Mouse (Mus musculus) naive thymus-derived CD4-positive, alpha-beta T cell, adult 5 months (primary cell): ENCODE data around the gene Tle2. TPM values are rescaled to one million over a fixed set of nuclear protein-coding genes. Genes with fewer than 3 reads are reported as not detected.

ENCODE experiments used
- polyA plus RNA-seq: library from polyadenylated mRNA; unstranded; fragments of 100-300 nt; shearing (Covaris generic); gene quantifications from one replicate; pipeline ENCODE4 v1.2.1, GENCODE M21; 2017

Gene Tle2
- 0.93 TPM for polyA plus RNA-seq

DNA sequence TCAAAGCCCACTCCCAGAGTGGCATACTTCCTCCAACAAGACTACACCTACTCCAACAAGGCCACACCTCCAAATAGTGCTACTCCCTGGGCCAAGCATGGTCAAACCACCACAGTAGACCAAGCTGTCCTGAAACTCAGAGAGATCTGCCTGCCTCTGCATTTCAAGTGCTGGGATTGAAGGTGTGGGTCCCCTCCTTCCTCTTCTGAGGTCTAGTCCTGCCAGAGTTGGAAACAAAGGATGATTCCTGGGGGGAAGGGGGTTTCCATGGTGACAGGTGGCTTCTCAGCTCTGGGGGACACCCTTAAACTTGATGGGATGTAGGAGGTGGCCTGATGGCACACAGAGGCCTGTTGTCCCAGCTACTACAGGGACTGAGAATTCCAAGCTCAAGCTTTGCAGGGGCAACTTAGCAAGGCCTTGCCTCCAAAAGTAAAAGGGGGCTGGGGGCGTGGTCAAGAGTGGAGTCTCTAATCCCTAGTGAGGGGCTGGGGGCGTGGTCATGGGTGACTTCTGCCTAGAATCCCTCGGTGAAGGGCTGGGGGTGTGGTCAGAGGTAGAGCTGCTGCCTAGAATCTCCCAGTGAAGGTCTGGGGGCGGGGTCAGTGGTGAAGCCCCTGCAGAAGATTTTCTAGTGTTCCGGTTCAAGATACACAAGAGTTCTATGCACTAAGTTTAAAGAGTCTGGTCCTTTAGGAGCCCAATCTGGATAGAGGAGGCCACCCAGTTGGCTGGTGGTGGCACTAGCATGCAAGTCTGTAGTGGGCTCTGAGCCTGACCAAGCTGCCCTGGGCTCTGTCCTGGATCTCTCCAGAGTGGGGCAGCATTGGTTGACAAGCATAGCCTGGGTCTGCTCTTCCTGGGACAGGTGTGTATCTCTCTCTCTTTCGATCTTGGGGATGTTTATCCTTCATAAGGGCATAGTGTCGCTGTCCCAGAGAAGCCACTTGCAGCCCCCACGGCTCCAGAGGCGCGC lies at the start of gene Tle2:
Gene Tle2 (plus strand): TSS at position 481 of the 976 bp plus-strand sequence.

DNA sequence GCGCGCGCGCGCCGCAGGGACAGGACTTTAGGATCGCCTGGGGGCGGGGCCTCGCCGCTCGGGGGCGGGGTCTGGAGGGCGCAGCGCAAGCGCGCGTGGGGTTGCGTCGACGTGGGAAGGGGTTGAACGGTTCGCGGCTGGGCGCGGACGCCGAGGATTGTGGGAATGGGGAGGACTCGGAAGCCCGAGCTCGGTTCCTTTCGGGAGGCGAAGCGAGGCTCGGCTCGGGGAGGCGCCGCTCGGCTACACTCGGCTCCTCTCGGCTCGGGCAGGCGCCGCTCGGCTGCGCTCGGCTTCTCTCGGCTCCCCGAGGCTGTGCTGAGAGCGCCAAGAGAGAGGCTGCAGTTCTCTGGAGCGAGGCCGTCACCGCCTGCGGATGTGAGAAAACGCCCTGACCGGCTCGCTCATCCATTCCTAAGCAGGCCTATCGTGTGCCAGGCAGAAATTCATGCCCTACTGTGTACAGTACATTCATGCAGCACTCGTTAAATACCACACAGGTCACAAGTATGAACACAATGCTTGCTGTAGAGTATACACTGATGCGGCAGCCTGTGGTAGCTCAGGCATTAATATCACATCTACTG lies 29.1 kb upstream of the Tle2 start, which contains the start of gene Gna11:
Gene Gna11 (minus strand): TSS at position 30 of the 587 bp plus-strand sequence.

DNA sequence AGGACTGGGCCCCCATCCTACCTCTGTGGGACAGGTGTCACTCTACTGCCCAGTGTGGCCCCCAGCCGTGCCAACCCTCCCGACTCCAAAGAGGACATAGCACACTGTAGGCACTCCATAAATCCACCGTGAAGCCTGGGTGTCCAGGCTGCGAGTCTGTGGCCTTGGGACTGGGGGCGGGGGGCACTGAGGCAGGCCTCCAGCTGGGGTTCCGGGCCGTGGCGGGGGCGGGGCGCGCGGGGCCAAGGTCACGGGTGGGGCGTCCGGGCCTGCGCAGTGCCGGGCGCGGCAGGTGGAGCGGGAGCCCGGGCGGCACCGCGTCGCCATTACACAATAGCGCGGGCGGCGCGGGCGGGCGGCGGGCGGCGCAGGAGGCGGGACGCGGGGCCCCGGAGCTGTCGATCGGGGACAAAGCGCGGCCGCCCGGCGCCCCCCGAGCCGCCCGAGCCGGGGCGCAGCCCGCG lies 15.2 kb upstream of the Tle2 start, which contains the start of gene Aes:
Gene Aes (plus strand): TSS at position 326 of the 464 bp plus-strand sequence.

DNA sequence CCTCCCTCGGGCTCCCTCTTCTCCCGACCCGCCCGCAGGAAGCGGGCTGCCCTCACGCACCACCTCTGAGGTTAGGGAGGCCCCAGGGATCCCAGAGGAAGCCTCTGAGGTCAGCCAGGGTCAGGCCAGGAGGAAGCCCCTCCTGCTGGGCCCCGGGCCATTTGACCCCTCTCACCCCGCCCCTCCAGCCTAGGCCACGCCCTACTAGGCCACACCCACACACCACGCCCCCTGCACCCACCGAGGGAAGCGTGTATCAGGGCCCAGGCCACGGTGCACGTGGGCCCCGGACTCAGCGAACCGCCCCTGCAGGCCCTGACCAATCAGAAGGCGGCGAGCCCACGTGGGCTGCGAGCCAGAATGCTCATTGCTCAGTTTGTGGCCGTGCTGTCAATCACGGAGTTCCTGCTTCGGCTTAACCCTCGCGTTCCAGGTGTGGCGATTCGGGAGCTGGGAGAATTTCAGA lies 26.4 kb downstream of the Tle2 start, which contains the start of gene Tle6:
Gene Tle6 (minus strand): TSS at position 336 of the 466 bp plus-strand sequence.

DNA sequence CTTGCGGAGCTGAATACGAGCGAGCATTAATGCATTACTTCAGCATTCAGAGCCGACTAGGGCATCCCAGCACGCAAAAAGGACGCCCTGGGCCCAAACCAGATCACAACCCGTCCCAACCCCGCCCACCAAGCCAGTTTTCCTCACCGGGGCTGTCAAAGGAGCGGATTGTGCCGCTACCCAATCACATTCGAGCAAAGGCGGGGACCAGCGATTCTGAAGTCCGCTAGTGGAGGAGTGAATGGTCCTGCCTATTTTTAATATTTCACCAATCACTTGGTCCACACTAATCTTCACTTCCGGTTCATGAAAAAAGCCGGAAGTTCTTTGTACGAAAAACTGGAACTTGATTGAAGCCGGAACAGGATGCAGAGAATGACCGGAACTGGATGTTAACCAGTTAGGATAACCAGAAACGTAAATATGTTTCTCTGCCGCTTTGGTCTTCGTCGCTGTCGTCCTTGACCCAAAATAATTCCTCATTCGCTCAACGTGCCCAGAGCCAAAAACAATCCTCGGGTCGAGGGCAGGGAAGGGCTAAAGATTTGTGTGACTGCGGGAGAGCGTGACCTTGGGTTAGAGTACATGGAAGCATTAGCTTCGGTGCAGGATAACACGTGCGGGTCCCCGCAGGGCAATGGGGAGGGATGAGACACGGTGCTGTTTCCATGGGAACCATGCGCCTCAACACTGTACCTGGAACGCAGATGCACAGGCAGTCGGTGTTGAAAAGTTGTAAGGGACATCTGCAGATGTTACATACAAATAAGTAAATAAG lies 31.8 kb downstream of the Tle2 start, which contains the start of gene BC025920:
Gene BC025920 (plus strand): TSS at position 297 of the 778 bp plus-strand sequence.

DNA sequence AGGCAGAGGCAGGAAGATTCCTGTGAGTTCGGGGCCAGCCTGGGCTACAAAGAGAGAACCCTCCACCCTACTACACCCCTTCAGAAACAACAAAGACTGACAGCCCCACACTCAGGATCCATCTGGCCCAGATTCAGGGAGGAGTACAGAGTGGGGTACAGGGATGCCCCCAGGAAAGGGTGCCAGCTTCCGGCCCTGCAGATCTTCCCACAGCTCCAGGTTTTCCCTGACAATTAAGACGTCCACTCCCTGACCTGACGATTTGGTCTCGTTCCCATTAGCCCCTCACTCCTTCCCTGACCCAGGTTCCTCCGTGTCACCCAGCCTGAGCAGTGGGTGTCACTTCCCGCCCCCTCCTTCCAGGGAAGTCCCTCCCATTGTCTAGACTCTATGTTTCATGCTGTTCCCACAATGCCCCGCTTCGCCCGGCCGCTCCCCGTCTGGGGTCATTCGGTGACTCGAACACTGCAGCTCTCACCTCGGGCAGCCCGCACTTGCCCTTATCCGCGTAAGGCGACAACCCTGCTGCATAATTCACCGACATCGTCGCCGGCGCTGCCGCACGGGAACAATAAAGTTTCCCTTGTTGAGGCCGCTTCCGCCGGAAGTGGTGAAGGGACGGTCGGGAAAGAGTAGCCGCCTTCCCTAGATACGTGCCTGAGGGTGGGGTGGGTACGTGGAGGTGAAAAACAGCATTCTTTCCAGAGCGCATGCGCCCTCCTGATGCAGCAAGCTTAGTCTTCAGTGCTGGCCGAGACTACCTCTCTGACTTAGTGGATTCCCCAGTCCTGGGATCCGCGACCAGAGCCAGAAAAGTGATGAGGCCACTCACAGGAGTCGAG lies 52.9 kb downstream of the Tle2 start, which contains the start of gene Sirt6:
Gene Sirt6 (minus strand): TSS at position 804 of the 842 bp plus-strand sequence.

DNA sequence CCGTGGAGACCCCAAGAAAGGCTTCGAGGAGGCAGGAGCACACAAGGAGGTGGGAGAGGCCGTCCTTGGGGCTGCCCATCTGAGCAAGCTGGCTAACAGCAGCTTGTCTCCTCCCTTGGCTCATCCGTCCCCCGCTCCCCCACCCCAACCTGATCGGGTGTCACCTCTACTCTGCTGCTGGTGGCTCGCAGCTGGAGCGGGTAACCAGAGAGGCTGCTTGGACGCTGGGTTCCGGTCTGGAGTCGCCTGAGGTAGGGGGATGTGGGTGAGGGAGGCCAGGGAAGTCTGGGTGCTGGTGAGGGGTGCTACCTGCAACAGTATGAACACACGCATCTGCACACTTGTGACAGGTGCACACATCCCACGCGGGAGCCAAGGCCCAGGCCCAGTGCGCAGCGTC lies 54.0 kb downstream of the Tle2 start, which contains the start of gene Ankrd24:
Gene Ankrd24 (plus strand): TSS at position 151 of the 400 bp plus-strand sequence.

Other genes with a start within 250 kb of the Tle2 start
- gene Tbxa2r, start 245.8 kb upstream of the Tle2 start, polyA plus RNA-seq, result 43.5 TPM
- not detected for gene Gipc3, start 231.3 kb upstream of the Tle2 start, polyA plus RNA-seq
- gene Hmg20b, start 224.1 kb upstream of the Tle2 start, polyA plus RNA-seq, result 26.7 TPM
- gene Mfsd12, start 217.1 kb upstream of the Tle2 start, polyA plus RNA-seq, result 4.4 TPM
- gene 4930404N11Rik, start 208.7 kb upstream of the Tle2 start, polyA plus RNA-seq, result 0.62 TPM
- gene Fzr1, start 196.0 kb upstream of the Tle2 start, polyA plus RNA-seq, result 40.3 TPM
- 50.0 TPM for gene Dohh, start 190.1 kb upstream of the Tle2 start, polyA plus RNA-seq
- 2.8 TPM for gene Gm48551, start 190.1 kb upstream of the Tle2 start, polyA plus RNA-seq
- 0.90 TPM for gene Gm48552, start 185.6 kb upstream of the Tle2 start, polyA plus RNA-seq
- 1.7 TPM for gene Smim24, start 181.5 kb upstream of the Tle2 start, polyA plus RNA-seq
- 16.5 TPM for gene Nfic, start 118.9 kb upstream of the Tle2 start, polyA plus RNA-seq
- gene Celf5, start 91.9 kb upstream of the Tle2 start, polyA plus RNA-seq, result not detected
- 154 TPM for gene Ncln, start 78.2 kb upstream of the Tle2 start, polyA plus RNA-seq
- gene S1pr4, start 74.4 kb upstream of the Tle2 start, polyA plus RNA-seq, result 94.7 TPM
- 3.3 TPM for gene Gna15, start 50.3 kb upstream of the Tle2 start, polyA plus RNA-seq
- gene Gna11, start 29.4 kb upstream of the Tle2 start, polyA plus RNA-seq, result 9.7 TPM
- gene Aes, start 15.1 kb upstream of the Tle2 start, polyA plus RNA-seq, result 989 TPM
- 2.5 TPM for gene Tle6, start 26.5 kb downstream of the Tle2 start, polyA plus RNA-seq
- gene BC025920, start 31.7 kb downstream of the Tle2 start, polyA plus RNA-seq, result 1.6 TPM
- 10.4 TPM for gene Sirt6, start 53.2 kb downstream of the Tle2 start, polyA plus RNA-seq
- gene Ankrd24, start 54.0 kb downstream of the Tle2 start, polyA plus RNA-seq, result 2.6 TPM
- 2.4 TPM for gene Gm10778, start 74.5 kb downstream of the Tle2 start, polyA plus RNA-seq
- gene Zfp433, start 130.3 kb downstream of the Tle2 start, polyA plus RNA-seq, result 15.6 TPM
- 7.0 TPM for gene Gm3055, start 196.6 kb downstream of the Tle2 start, polyA plus RNA-seq
- gene Gm4767, start 237.6 kb downstream of the Tle2 start, polyA plus RNA-seq, result 3.2 TPM